Mouse (Mus musculus) left cerebral cortex, adult 9 months (tissue): Measurements from ENCODE around the gene Cadps2.

Experiments used
- DNase-seq, 2 experiments: peaks; one replicate each; pipeline ENCODE4 v3.0.0; 2022; ENCODE audit warnings: low spot score in 2 of 2

Cadps2 gene

GRCm38 (mm10) chr6:23762204-23762603 is 77.0 kb downstream of the Cadps2 start:
- DNase-seq: no peak

- no peak for DNase-seq
These were observed 81.0 kb downstream of the Cadps2 start for GRCm38 (mm10) chr6:23758249-23758648.

- DNase-seq: no peak
These were observed 90.4 kb downstream of the Cadps2 start for GRCm38 (mm10) chr6:23748823-23749222.

- no peak for DNase-seq
These were observed 99.2 kb downstream of the Cadps2 start for GRCm38 (mm10) chr6:23740010-23740409.

GRCm38 (mm10) chr6:23732750-23733149 is 106.5 kb downstream of the Cadps2 start:
- no peak for DNase-seq

- peak in 1 of 2 experiments; percentile 6 for DNase-seq
These were observed 110.6 kb downstream of the Cadps2 start for GRCm38 (mm10) chr6:23728620-23729019.

- DNase-seq: no peak
These were observed 115.5 kb downstream of the Cadps2 start for GRCm38 (mm10) chr6:23723697-23724096.

GRCm38 (mm10) chr6:23720401-23720800 is 118.8 kb downstream of the Cadps2 start:
- DNase-seq: no peak

- peak; percentile 26 to 53 for DNase-seq
These were observed 131.7 kb downstream of the Cadps2 start for GRCm38 (mm10) chr6:23707506-23707905.

GRCm38 (mm10) chr6:23700879-23701278 is 138.3 kb downstream of the Cadps2 start:
- no peak for DNase-seq

- no peak for DNase-seq
These were observed 161.0 kb downstream of the Cadps2 start for GRCm38 (mm10) chr6:23678172-23678571.

GRCm38 (mm10) chr6:23655036-23655435 is 184.2 kb downstream of the Cadps2 start, which contains the start of gene Rnf148:
Gene Rnf148, minus strand, starts transcription at chr6:23655136.
- no peak for DNase-seq

GRCm38 (mm10) chr6:23650205-23650604 is 189.0 kb downstream of the Cadps2 start, which contains the start of gene Rnf133:
Gene Rnf133, minus strand, starts transcription at chr6:23650305.
- no peak for DNase-seq

GRCm38 (mm10) chr6:23648732-23649131 is 190.5 kb downstream of the Cadps2 start:
- no peak for DNase-seq

- no peak for DNase-seq
These were observed 191.5 kb downstream of the Cadps2 start for GRCm38 (mm10) chr6:23647627-23648247.

- peak in 1 of 2 experiments; percentile 39 for DNase-seq
These were observed 202.1 kb downstream of the Cadps2 start for GRCm38 (mm10) chr6:23637081-23637480.

GRCm38 (mm10) chr6:23635208-23635607 is 204.0 kb downstream of the Cadps2 start:
- DNase-seq: no peak

GRCm38 (mm10) chr6:23634016-23634415 is 205.2 kb downstream of the Cadps2 start:
- no peak for DNase-seq

- no peak for DNase-seq
These were observed 208.8 kb downstream of the Cadps2 start for GRCm38 (mm10) chr6:23630465-23630864.

- peak; percentile 2 to 28 for DNase-seq
These were observed 264.1 kb downstream of the Cadps2 start for GRCm38 (mm10) chr6:23575102-23575501.

- DNase-seq: no peak
These were observed 265.5 kb downstream of the Cadps2 start for GRCm38 (mm10) chr6:23573750-23574149.

- no peak for DNase-seq
These were observed 266.8 kb downstream of the Cadps2 start for GRCm38 (mm10) chr6:23572401-23572800.

GRCm38 (mm10) chr6:23569686-23570085 is 269.5 kb downstream of the Cadps2 start:
- peak in 1 of 2 experiments; percentile 11 for DNase-seq

- DNase-seq: no peak
These were observed 270.5 kb downstream of the Cadps2 start for GRCm38 (mm10) chr6:23568688-23569087.
